Mouse (Mus musculus): Measurements from ENCODE around the gene Fshr. TPM values are rescaled to one million over a fixed set of nuclear protein-coding genes. Genes with fewer than 3 reads are reported as not detected.

The Fshr gene
- polyA plus RNA-seq, 1 experiment from 2014 or later, result not detected

- Histone ChIP-seq H3K4me2 (no peak overlapping the region), H3K9me3 (replicated peaks) (no peaks in the 10 kb centered on the region), H3K27ac (replicated peaks) (no peak overlapping the region), H3K36me3 (no peaks in the 10 kb centered on the region), H3K27me3 (replicated peaks) (no peaks in the 10 kb centered on the region), H3K4me3 (replicated peaks) (no peak overlapping the region), H3K9ac (replicated peaks) (no peak overlapping the region), H3K4me1 (no peaks in the 10 kb centered on the region; the same call in 1 of the 2 replicates)
- peak; percentile 38; the same call in 1 of the 2 replicates for ATAC-seq (ENCODE audit: low FRiP score)
- WGBS, result 64% methylated on average over 5 of the region's 5 CpGs
These were observed 110.6 kb downstream of the Fshr start for GRCm38 (mm10) chr17:89089692-89090475.

GRCm38 (mm10) chr17:89082897-89083296 is 117.6 kb downstream of the Fshr start:
- WGBS, result 47% methylated on average over 2 of the region's 2 CpGs
- H3K4me2 ChIP-seq, result no peak overlapping the region
- H3K4me3 ChIP-seq (replicated peaks), result no peak overlapping the region
- H3K9ac ChIP-seq (replicated peaks), result no peak overlapping the region
- H3K9me3 ChIP-seq (replicated peaks), result no peaks in the 10 kb centered on the region
- H3K36me3 ChIP-seq, result no peaks in the 10 kb centered on the region
- no peaks in the 10 kb centered on the region for H3K4me1 ChIP-seq
- H3K27me3 ChIP-seq (replicated peaks), result no peaks in the 10 kb centered on the region
- H3K27ac ChIP-seq (replicated peaks), result no peak overlapping the region
- ATAC-seq (ENCODE audit: low FRiP score), result no peak

- Histone ChIP-seq H3K4me1 (no peaks in the 10 kb centered on the region), H3K36me3 (no peaks in the 10 kb centered on the region), H3K9ac (replicated peaks) (no peak overlapping the region), H3K9me3 (replicated peaks) (no peaks in the 10 kb centered on the region), H3K27me3 (replicated peaks) (no peaks in the 10 kb centered on the region), H3K4me2 (no peak overlapping the region), H3K27ac (replicated peaks) (no peak overlapping the region), H3K4me3 (replicated peaks) (no peak overlapping the region)
- ATAC-seq (ENCODE audit: low FRiP score), result no peak
- 69% methylated on average over 5 of the region's 5 CpGs for WGBS
These were observed 120.8 kb downstream of the Fshr start for GRCm38 (mm10) chr17:89079706-89080105.

- no peak overlapping the region for H3K27ac ChIP-seq (replicated peaks)
- no peak overlapping the region for H3K4me2 ChIP-seq
- no peak for ATAC-seq (ENCODE audit: low FRiP score)
- no peak overlapping the region for H3K9ac ChIP-seq (replicated peaks)
- no peaks in the 10 kb centered on the region for H3K36me3 ChIP-seq
- H3K27me3 ChIP-seq (replicated peaks), result no peaks in the 10 kb centered on the region
- WGBS, result 58% methylated on average over 3 of the region's 3 CpGs
- no peaks in the 10 kb centered on the region for H3K4me1 ChIP-seq
- no peak overlapping the region for H3K4me3 ChIP-seq (replicated peaks)
- H3K9me3 ChIP-seq (replicated peaks), result no peaks in the 10 kb centered on the region
These were observed 136.0 kb downstream of the Fshr start for GRCm38 (mm10) chr17:89064327-89065095.

- H3K4me1 ChIP-seq, result no peaks in the 10 kb centered on the region
- H3K9ac ChIP-seq (replicated peaks), result no peak overlapping the region
- no peak overlapping the region for H3K4me2 ChIP-seq
- no peak overlapping the region for H3K4me3 ChIP-seq (replicated peaks)
- 73% methylated on average over 8 of the region's 8 CpGs for WGBS
- no peaks in the 10 kb centered on the region for H3K9me3 ChIP-seq (replicated peaks)
- no peak for ATAC-seq (ENCODE audit: low FRiP score)
- H3K36me3 ChIP-seq, result no peaks in the 10 kb centered on the region
- no peak overlapping the region for H3K27ac ChIP-seq (replicated peaks)
- H3K27me3 ChIP-seq (replicated peaks), result no peaks in the 10 kb centered on the region
These were observed 138.0 kb downstream of the Fshr start for GRCm38 (mm10) chr17:89062348-89062949.

- Histone ChIP-seq H3K9me3 (replicated peaks) (no peaks in the 10 kb centered on the region), H3K27me3 (replicated peaks) (no peaks in the 10 kb centered on the region)
These were observed 149.4 kb downstream of the Fshr start for GRCm38 (mm10) chr17:89051031-89051563.

GRCm38 (mm10) chr17:89049071-89049470 is 151.4 kb downstream of the Fshr start:
- H3K9ac ChIP-seq (replicated peaks), result no peak overlapping the region
- H3K27me3 ChIP-seq (replicated peaks), result no peaks in the 10 kb centered on the region
- H3K4me3 ChIP-seq (replicated peaks), result no peak overlapping the region
- H3K4me2 ChIP-seq, result no peak overlapping the region
- no peaks in the 10 kb centered on the region for H3K36me3 ChIP-seq
- ATAC-seq (ENCODE audit: low FRiP score), result no peak
- no peaks in the 10 kb centered on the region for H3K4me1 ChIP-seq
- no peaks in the 10 kb centered on the region for H3K9me3 ChIP-seq (replicated peaks)
- no peak overlapping the region for H3K27ac ChIP-seq (replicated peaks)
- 97% methylated on average over 2 of the region's 2 CpGs for WGBS

More at GRCm38 (mm10) chr17:89051031-89051563, 149.4 kb downstream of the Fshr start:
- H3K9ac ChIP-seq (replicated peaks), result no peak overlapping the region
- 87% methylated on average over 3 of the region's 3 CpGs for WGBS
- ATAC-seq (ENCODE audit: low FRiP score), result no peak
- no peak overlapping the region for H3K4me3 ChIP-seq (replicated peaks)
- no peaks in the 10 kb centered on the region for H3K36me3 ChIP-seq
- no peaks in the 10 kb centered on the region for H3K4me1 ChIP-seq
- no peak overlapping the region for H3K4me2 ChIP-seq
- H3K27ac ChIP-seq (replicated peaks), result no peak overlapping the region

GRCm38 (mm10) chr17:89046016-89046415 is 154.5 kb downstream of the Fshr start:
- Histone ChIP-seq H3K4me3 (replicated peaks) (no peak overlapping the region), H3K27ac (replicated peaks) (no peak overlapping the region), H3K4me2 (no peak overlapping the region), H3K36me3 (no peaks in the 10 kb centered on the region), H3K9ac (replicated peaks) (no peak overlapping the region), H3K27me3 (replicated peaks) (no peaks in the 10 kb centered on the region), H3K4me1 (no peaks in the 10 kb centered on the region), H3K9me3 (replicated peaks) (no peaks in the 10 kb centered on the region)
- 52% methylated on average over 3 of the region's 3 CpGs for WGBS
- ATAC-seq (ENCODE audit: low FRiP score), result no peak

GRCm38 (mm10) chr17:89036723-89037122 is 163.8 kb downstream of the Fshr start:
- Histone ChIP-seq H3K27me3 (replicated peaks) (no peaks in the 10 kb centered on the region), H3K9ac (replicated peaks) (no peak overlapping the region), H3K9me3 (replicated peaks) (no peaks in the 10 kb centered on the region), H3K27ac (replicated peaks) (no peak overlapping the region), H3K36me3 (no peaks in the 10 kb centered on the region), H3K4me2 (no peak overlapping the region), H3K4me3 (replicated peaks) (no peak overlapping the region), H3K4me1 (no peaks in the 10 kb centered on the region)
- 83% methylated on average over 5 of the region's 5 CpGs for WGBS
- ATAC-seq (ENCODE audit: low FRiP score), result no peak

- no peak for ATAC-seq (ENCODE audit: low FRiP score)
- WGBS, result 92% methylated on average over 3 of the region's 3 CpGs
- Histone ChIP-seq H3K4me2 (no peak overlapping the region), H3K9me3 (replicated peaks) (no peaks in the 10 kb centered on the region), H3K9ac (replicated peaks) (no peak overlapping the region), H3K4me3 (replicated peaks) (no peak overlapping the region), H3K27ac (replicated peaks) (no peak overlapping the region), H3K27me3 (replicated peaks) (no peaks in the 10 kb centered on the region), H3K4me1 (no peaks in the 10 kb centered on the region), H3K36me3 (no peaks in the 10 kb centered on the region)
These were observed 164.4 kb downstream of the Fshr start for GRCm38 (mm10) chr17:89036049-89036448.

- no peak overlapping the region for H3K27ac ChIP-seq (replicated peaks)
- ATAC-seq (ENCODE audit: low FRiP score), result no peak
- H3K4me2 ChIP-seq, result no peak overlapping the region
- no peaks in the 10 kb centered on the region for H3K27me3 ChIP-seq (replicated peaks)
- H3K9me3 ChIP-seq (replicated peaks), result no peaks in the 10 kb centered on the region
- H3K36me3 ChIP-seq, result no peaks in the 10 kb centered on the region
- no peak overlapping the region for H3K4me3 ChIP-seq (replicated peaks)
- H3K4me1 ChIP-seq, result no peaks in the 10 kb centered on the region
- H3K9ac ChIP-seq (replicated peaks), result no peak overlapping the region
These were observed 165.8 kb downstream of the Fshr start for GRCm38 (mm10) chr17:89034627-89035026.

Data from neural tube, embryonic 15.5 days (tissue).